Mouse (Mus musculus) monocyte, adult 5-6 weeks (primary cell): ENCODE data around the gene Pla2g12a. TPM values are rescaled to one million over a fixed set of nuclear protein-coding genes. Genes with fewer than 3 reads are reported as not detected.

Experiments used
- ATAC-seq: fragments of 153-309, 156-312 bp; replicated peaks from 2 replicates; pipeline ENCODE4 v1.8.0; 2017; ENCODE audit warnings: mild to moderate bottlenecking; ENCODE audit not compliant: low TSS enrichment, insufficient number of reproducible peaks, severe bottlenecking, poor library complexity, low FRiP score
- total RNA-seq: library from RNA; stranded (forward); fragments of 200-1000, 200-491, 200-594 nt; gene quantifications from 3 replicates; pipeline ENCODE4 v1.2.3, GENCODE M21; 2017

Pla2g12a gene
- 1.3 to 6.7 TPM (median 4.7 TPM) in 3 replicates for total RNA-seq

DNA sequence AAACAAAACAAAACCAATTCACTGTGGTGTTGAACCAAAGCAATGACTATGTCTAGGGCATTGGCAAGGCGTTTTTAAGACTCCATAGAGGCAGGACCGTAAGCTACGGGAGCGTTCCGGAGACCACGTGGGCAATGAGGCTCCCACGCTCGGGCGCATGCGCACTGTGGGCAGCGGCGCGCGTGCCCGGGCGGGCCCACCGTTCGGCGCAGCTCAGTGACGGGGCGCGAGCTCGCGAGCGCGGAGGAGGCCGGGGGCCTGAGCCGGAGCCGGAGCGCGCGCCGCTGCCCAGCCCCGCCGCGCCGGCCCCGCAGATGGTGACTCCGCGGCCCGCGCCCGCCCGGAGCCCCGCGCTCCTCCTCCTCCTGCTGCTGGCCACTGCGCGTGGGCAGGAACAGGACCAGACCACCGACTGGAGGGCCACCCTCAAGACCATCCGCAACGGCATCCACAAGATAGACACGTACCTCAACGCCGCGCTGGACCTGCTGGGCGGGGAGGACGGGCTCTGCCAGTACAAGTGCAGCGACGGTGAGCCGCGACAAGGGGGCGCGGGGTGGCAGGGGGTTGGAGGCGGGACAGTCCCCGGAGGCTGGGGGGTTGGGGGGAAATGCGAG, at the start of gene Pla2g12a:
TSS of gene Pla2g12a (plus strand) at position 202 of the 617 bp plus-strand sequence.
- ATAC-seq: peak; percentile 45; the same call in 1 of the 2 replicates

DNA sequence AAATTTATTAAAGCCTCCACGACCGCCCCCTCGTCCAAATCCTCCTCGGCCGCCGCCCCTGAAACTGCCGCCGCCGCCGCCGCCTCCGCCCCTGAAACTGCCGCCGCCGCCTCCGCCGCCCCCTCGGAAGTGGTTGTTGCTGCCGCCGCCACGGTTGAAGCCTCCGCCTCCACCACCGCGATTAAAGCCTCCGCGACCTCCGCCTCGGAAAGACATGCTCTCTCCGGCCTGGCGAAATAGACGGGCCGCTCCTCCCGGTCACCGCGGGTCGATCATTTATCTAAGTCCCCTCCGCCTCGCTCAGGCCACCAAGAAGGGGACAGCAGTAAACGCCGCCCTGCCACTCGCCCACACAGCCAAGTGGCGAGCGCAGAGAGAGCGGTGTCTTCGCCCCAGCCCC, 47.8 kb upstream of the Pla2g12a start:
- ATAC-seq: no peak; the same call in 1 of the 2 replicates

DNA sequence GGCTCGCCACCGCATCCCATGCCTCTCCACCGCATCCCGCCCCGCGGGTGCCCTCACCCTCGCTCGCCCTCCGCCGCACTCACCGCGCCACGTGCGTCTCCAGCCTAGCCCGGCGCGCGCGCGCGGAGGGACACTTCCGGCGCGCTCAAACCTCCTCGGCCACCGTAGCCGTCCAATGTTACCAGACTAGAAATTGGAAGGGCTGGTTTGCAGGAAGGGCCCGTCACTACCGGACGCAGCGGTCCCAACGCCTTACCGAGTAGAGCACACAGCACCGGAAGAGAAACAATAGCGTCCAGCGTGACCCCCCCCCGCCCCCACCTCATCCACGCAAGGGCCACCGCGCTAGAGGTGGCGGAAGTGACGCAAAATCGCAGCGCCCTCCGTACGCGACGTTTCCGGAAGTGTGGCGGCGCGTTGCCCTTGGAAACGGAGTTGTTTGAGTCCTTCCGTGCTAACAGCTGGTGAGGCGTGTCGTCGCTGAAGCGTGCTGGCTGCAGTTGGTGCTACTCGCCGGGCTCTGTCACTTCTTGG, 47.3 kb upstream of the Pla2g12a start, which contains the start of gene Gar1:
TSS of gene Gar1 (minus strand) at position 362 of the 534 bp plus-strand sequence.
- ATAC-seq: peak; percentile 93

DNA sequence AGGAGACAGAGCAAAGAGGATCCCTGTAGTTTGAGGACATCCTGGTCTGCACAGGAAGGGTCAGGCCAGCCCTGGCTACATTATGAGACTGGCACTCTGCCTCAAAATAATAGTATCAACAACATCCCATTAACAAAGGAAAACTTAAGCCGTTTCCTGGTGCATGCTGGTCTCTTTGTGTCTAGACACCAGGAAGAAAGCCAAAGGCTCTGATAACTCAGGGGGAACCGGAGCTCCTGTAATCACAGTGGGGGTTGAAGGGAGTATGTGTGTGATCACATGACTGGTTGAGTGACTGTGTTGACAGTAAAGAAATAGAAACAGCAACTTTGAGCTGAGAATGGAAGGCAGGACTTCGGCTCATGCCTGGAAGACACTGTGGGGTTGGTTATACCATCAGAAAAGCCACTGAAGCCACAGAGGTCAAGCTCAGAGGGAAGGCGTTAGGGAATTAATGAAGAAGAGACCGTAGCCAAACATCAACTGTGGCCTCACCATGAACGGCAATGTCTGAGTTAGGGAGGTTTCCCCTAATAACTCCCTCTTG, 42.9 kb upstream of the Pla2g12a start, which contains the start of gene Cfi:
TSS of gene Cfi (plus strand) at position 497 of the 547 bp plus-strand sequence.
- no peak for ATAC-seq

DNA sequence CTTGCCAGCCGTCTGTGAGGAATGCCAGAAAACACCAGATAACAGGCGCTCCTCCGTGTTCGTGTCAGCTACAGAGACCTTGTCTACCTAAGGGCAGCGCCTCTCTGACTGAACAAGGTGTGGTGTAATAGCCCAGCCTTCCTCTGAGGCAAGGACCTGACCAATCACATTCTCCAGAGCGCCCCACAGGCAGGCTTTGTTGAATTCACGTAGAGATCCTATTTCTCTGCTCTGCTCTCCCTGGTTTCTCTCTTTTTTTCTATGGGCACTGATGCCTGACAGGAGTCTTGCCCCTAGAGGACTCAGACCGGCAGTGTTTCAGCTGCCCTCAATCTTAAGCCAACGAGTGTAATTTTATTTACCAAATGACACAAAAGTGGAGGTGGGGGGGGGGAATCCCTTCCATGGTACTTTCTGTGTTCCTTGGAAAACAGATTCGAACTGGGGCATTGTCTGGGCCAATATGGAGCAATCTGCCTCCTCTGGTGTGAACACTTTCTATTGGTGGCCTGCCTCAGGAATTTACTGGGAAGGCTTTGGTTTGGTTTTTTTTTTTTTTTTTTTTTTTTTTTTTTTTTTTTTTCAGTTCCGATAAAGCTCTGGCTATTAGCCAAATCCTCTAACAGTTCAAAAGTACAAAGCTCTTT, 42.2 kb upstream of the Pla2g12a start:
- no peak for ATAC-seq

DNA sequence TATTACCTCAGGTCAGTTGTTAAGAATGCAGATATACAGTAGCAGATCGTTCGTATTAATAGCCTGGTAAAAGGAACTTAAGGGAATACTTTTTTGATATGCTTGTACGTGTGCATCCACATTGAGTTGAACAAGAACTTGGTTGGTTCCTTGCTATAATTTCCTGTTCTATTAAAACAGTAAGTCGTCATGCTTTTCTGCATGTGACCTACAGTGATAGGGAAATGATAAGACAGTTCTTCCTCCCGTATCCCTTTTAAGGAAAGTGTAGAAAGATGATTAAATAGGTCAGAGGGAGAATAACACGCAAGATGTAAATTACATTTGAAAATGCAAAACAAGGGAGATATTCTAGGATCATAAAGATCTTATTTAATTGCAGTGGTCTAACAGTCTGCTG, 41.4 kb upstream of the Pla2g12a start:
- ATAC-seq: no peak

DNA sequence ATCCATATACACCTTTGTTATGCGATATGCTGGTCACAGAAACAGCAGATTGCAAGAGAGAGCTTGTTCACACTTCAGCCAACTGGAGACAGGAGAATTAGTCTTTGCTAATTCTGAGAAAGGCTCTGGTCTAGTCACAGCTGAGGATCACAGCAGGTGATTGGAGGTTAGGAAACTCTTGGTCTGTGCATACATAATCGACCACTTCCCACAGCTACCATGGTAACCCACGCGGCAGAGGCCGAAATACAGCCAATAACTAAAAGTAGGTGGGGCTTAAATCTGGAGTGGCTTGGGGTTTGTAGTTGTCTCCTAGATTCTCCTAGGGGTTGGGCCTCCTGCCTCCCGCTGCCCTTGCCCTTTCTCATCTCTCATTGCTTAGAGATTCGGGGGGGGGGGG, 40.4 kb upstream of the Pla2g12a start:
- ATAC-seq: no peak

DNA sequence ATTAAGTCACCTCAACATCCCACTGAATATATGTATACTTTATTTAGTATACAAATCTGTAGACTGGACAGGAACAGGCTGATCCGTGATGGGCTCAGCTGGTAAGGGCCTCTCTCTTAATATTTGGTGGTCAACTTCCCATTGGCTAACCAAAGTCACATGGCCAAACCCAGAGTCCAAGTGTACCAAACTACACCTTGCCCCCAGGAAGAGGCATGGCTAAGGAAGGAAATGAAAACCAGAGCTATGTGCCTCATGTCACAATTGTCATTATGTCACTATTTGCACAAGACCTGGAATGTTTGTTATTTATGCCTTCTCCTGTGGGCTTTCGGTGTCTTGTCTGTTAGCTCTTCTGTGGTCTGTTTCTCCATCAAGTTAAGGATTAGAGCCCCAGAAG, 32.5 kb upstream of the Pla2g12a start:
- no peak for ATAC-seq

DNA sequence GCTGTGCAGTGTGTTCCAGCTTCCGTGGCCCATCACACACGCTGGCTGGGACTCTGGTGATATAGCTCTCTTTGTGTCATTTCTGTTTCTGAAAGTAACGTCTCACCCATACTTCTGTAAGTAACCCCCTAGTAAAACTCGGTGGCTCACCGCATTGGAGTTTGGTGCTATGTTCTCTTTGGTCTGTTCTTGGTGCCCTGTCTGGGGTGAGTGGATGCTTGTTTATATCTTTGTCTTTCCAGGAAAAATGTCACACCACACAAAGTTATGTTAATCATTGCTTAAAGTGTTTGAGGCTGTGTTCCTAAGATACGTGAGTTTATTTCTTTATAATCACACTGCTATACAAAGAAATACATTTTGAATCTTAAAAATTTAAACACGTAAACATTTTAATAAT, 31.6 kb upstream of the Pla2g12a start:
- ATAC-seq: no peak

DNA sequence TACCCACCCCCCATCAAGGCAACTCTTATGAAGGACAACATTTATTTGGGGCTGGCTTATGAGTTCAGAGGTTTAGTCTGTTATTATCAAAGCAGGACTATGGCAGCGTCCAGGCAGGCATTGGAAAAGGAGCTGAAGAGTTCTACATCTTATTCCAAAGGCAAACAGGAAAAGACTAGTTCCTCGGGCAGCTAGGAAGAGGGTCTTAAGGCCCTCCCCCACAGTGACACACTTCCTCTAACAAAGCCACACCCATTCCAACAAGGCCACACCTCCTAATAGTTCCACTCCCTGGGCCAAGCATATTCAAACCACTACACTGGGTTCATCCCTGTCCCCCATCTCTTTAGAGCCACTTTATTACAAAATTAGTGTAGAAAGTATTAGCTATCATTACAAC, 15.8 kb upstream of the Pla2g12a start:
- ATAC-seq: no peak

DNA sequence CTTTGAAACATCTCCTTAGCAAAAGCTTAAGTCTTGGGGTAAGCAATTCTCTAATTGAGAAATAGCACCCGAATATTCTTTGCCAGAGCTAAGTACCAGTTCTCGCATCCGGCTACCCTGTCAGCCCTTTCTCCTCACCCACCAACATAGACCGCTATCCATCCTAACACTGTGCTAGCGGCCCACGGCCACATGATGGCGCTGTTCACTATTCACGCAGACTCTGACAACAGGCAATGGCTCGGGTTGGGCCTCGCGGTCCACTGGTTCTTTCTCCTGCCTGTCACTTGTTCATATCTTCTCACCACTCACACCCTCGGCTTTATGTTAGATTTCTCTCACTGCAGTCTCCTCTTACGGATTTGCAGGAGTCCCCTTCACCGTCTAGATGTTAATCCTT, 14.7 kb upstream of the Pla2g12a start:
- 0 out of 2 replicates have a peak, but pooled peaks have one; percentile 40 for ATAC-seq

DNA sequence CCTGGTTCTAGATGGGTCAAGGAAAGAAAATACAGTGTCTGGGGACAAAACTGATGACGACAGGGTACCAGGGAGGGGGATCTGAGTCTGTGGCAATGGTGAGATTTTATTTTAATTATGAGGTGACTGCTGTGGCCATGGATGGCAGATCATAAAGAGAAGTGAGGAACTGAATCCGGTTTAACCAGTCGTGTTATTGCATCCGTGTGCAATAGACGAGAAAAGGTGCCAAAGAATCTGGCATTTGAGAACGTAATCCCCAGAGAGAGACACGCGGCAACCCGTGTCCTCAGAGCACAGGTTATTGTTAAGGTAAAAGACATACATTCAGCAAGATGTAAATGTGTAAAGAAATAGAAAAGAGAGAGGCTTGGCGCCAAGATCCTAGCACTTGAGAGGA, 1.1 kb upstream of the Pla2g12a start:
- ATAC-seq: no peak

DNA sequence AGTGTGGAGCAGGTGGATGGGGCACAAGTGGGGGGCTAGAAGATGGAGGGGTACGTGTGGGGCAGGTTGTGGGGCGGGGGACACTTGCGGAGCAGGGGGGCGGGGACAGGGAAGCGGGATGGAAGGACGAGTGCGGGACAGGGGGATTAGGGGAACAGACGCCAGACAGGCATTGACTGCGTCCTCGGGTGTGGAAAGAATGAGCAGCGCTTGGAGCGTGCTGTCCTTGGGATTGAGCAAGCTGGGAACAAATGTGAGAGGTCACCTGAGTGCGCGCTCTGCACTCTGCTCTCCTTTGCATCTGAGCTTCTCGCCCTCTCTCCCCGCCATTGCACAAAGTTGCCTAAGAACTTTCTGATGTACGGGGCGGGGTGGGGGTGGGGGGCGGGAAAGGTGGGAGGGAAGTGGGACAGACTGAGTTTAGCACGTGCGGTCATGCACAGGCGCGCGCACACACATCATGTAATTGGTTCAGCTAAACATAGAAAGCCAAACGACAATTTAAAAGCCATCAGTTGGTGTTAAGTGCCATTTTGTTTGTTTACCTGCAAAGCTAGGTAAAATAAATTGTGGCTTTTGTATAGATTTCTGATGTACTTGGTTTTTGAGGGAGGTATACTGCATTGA, 838 bp downstream of the Pla2g12a start:
- 0 out of 2 replicates have a peak, but pooled peaks have one; percentile 7 for ATAC-seq

DNA sequence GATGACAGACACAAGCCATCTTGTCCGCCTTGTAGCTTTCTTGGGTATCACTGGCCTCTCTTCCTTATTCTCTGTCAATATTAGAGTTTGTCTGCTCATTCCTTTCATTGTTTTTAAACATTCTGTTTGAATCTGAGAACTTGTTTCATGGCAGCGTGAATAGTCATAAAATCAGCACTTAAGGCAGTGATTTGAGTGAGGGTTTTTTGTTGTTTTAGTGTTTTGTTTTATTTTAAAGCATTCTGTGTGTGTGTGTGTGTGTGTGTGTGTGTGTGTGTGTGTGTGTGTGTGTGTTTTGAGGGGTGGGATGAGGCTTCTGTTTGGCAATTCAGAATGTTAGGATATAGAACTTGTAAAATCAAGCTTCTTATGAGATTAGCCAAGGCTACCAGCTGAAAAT, 1.5 kb downstream of the Pla2g12a start:
- ATAC-seq: no peak

DNA sequence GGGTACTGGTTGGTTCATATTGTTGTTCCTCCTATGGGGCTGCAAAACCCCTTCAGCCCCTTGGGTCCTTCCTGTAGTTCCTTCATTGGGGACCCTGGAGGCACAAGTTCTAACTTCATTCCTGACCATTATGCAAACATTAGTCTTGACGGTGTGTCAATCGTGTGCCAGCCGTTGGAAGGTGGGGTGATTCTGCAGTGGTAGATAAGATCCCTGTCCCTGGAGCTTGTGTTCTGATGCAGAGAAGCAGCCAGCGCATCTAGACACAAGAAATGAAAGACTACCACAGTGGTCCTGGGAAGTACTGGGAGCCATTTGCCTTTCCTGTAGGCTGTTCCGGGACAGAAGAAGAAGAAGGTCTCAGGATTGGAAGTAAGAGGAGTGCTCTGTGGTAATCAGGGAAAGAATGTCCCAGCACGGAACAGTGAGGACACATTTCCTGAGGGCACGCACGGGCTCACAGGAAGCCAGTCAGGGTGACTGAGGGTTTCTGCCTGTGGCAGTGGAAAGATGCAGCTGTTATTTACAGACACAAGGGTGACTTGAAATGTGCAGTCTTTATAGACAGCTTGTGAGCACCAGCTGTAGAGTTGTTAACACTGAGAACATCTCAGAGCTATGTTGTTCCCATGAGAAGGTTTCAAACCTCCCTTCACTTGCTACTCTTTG, 2.7 kb downstream of the Pla2g12a start:
- no peak for ATAC-seq

DNA sequence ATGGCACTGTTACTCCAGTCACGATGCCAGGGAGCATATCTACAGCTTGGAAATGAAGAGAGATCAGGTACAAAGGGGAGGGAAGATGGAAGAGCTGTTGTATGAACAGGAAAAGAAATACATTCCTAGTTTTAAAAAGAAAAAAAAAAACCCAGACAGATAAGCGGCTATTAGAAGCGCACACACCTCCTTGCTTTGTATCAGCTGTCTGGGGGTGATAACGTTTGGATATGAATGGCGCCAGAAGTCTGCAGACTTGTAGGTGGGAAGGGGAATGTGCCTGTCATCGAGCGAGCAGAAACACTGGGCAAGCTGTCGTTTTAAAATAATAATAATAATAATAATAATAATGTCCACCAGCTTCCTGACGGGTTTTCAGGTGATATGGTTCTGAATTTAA, 7.2 kb downstream of the Pla2g12a start:
- no peak for ATAC-seq

DNA sequence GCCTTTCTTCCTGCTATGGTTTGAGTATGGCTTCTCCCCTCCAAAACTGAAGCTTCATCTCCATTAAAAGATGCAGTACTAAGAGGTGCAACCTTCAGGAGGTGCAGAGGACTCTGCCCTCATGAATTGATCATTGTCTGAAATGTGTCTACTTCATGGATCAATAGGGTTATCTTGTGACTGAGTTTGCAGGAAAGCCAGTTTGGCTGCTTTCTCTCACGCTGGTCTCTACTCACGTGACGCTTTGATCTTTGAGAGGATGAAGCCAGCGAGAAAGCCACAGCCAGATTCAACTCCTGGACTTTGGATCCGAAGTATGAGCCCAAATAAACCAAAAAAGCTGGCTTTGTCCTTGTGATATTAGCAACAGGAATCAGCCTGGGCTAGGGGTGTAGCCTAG, 8.0 kb downstream of the Pla2g12a start:
- no peak for ATAC-seq

DNA sequence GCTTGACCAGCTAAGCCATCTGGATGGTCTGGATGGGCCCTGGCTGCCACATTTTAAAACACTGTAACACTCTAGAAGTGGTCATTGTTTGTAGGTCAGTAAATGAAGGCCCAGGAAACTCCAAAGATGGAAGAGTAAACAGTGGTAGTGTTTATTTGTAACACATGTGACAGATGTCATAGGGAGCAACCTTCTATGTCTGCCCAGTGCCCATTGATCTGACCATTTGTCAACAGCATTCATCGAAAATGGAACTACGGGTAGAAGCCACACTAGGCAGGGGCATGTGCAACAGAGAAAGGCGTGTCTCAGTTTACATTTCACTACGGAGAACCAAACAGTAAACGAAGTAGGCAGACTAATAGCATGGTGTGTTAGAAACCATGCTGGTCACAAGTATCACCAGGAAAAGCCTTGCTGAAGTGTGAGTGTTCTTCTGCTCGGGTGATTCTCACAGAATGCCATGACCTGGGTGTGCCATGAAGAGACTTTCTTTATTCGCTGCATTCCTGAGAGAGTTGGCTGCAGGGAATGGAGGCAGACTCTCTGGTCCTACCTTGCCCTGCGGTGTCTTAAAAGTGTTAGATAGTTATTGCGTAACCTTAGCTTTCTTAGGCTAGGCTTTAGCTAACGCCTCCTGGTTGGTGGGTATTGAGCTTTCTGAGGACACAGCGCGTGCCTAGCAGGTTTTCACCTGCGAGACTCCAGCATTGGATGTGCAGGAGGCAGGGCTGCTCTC, 9.5 kb downstream of the Pla2g12a start:
- ATAC-seq: no peak
